Mouse (Mus musculus): ENCODE measurements around the gene Fbxw21.
"Not testable (repeated sequence)": the region's sequence is repeated elsewhere in the genome, so short reads cannot be mapped to it uniquely, and the experiment has no call there.

Gene Fbxw21

DNA sequence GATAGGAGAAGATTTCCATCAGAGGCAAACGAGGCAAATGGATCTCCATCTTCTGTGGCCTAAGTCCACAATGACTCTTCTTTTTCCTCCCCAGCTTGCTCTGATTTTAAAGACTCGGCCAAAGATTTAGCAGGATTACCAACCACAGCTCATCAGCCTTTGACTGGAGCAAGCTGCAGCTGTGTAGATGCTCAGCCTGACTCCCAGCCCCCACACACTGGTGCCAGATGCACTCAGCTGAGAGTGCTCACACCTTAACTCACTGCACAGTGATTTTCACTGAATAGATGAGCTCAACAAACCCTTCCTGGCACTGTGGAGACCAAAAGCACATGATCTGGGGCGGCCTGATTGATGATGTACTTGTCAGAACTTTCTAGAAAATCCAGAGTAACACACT, at the start of gene Fbxw21:
TSS of gene Fbxw21 (minus strand) at position 101 of the 400 bp plus-strand sequence.
- DNase-seq (ENCODE audit: low spot score) = no peak

DNA sequence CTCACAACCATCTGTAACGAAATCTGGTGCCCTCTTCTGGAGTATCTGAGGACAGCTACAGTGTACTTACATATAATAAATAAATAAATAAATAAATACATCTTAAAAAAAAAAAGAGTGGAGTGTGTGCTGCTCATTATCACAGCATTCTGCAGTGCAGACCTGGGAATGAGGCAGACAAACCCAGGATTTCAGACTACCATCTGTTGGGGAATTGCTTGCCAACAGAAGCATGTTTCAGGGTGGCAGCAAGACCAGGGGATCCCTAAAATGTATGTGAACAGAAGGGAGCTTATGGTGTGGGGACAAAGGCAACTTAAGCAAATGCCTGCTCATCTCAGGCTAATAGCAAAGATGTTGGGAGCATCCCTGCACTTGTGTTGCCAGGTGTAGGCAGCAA, 39.5 kb upstream of the Fbxw21 start:
- DNase-seq (ENCODE audit: low spot score) = not testable (repeated sequence)

DNA sequence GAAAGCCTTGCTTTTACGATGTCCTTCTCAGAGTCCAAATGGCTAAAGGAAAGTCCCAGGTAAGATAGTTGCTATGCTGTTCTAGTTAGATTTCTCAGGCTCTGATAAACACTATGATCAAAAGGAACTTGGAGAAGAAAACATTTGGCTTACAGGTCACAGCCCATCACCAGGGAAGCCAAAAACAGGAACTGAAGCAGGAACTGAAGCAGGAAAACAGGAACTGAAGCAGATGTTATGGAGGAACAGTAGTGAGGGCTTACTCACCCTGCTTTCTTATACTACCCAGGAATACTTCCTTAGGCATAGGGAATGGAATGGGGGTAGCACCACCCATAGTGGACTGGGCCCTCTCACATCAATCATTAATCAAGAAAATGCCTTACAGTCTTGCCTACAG, 38.5 kb upstream of the Fbxw21 start:
- DNase-seq (ENCODE audit: low spot score) = no peak

DNA sequence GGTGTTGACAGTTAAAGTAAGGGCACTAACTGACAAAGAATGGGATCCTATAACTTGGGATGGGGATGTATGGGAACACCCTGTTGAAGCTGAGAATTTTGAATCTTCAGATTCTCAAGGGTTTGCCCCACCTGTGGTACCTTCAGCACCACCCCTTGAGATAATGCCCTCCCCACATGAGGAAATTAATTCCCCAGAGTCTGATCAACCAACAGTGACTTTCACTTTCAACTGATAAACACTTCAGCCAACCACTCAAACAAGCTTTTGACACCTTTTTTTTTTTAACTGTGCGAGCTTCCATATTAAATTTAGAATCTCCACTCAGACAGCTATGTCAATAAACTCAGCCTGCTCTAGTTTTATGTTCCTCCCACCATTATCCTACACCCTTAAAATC, 37.5 kb upstream of the Fbxw21 start:
- no peak for DNase-seq (ENCODE audit: low spot score)

DNA sequence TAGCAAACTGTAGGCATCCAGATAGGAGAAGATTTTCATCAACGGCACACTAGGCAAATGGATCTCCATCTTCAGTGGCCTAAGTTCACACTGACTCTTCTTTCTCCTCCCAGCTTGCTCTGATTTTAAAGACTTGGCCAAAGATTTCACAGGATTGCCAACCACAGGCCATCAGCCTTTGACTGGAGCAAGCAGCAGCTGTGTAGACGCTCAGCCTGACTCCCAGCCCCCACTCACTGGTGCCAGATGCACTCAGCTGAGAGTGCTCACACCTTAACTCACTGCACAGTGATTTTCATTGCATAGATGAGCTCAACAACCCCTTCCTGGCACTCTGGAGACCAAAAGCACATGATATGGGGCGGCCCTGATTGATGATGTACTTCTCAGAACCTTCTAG, 34.0 kb upstream of the Fbxw21 start, which contains the start of gene Fbxw13:
TSS of gene Fbxw13 (minus strand) at position 101 of the 400 bp plus-strand sequence.
- DNase-seq (ENCODE audit: low spot score) = not testable (repeated sequence)

DNA sequence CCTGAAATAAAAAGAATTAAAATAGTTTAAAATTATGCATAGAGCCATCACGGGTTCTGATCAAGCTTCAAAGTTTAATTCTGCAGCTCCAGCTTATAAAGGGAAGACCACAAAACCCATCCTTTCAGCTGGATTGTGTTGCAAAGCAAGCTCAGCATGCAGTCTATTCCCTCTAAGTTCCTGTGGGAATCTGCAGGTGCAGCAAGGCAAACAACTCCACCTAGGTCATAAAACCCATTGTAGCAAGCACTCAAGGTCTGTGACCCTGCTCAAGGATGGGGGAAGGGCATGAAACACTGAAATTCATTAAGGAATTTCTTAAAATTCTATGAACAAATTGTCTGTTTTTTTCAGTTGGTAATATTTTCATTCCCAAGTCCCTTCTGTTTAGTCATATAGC, 15.4 kb upstream of the Fbxw21 start:
- DNase-seq (ENCODE audit: low spot score) = no peak

DNA sequence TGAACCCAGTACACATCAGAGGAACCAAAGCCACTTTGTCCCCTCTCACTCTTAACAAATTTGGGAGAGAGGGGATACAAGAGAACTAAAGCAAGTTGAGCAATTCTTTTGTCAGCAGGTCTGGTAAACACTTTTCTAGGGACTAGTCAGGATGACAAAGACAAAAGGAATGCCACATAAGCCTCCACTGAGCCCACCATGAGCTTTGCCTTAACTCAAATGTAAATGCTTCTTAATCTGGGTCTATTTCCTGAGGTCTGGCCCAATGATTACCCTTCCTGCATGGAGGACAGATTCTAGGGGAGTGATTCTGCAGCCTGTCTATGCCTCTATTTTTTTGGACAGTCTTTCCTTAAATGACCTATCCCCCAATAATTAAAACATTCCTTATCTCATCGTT, 14.5 kb upstream of the Fbxw21 start:
- no peak for DNase-seq (ENCODE audit: low spot score)

DNA sequence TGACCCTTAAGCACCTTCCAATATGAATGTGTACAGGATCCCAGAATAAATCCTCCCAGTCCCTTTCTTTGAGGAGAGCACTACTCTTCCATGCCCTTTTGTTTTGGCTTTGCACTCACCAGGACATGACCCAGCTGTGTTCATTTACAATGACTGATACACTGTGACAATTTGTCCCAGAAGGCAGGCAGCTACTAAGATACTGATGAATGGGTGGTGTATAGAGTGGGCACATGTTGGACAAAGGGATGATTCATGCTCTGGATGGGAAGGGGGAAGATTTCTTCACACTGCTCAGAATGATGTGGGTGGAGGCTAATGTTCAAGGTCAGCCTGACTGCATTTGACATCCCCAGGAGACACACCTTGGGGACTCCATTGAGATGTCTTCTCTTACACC, 5.5 kb upstream of the Fbxw21 start:
- DNase-seq (ENCODE audit: low spot score) = no peak

DNA sequence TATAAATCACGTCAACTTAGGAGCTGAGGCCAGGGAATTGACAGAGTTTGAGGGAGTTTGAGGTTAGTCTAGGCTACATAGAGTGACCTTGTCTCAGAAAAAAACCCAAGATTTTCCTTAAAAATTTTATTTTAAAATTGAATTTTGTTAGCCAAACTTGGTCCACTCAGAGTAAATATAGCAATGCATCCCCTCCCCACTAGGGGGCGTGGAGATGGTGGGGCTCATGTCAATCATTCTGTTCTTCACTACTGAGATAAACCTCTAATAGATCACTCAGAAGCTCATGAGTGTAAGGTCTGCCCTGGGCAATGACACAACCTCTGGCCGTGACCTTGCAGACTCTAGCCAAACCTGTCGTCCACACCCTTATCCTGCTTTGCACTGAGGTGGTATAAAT, 21.4 kb downstream of the Fbxw21 start:
- not testable (repeated sequence) for DNase-seq (ENCODE audit: low spot score)

DNA sequence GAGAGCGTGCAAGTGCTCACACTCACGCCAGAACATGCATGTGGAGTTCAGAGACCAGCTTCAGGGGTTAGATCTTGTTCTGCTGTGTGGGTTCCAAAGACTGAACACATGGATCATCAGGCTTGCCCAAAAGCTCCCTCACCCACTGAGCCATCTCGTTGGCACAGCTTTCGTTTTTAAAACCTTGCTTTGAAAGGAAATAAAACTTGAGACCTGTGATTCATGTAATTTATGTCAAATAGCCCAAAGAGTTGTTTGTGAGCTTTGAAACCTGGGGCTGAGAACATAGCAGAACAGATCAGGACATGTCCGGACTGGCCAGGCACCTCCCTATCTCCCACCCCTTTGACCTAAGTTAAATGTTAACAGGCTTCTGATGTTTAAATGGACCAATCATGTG, 31.8 kb downstream of the Fbxw21 start:
- no peak for DNase-seq (ENCODE audit: low spot score)

DNA sequence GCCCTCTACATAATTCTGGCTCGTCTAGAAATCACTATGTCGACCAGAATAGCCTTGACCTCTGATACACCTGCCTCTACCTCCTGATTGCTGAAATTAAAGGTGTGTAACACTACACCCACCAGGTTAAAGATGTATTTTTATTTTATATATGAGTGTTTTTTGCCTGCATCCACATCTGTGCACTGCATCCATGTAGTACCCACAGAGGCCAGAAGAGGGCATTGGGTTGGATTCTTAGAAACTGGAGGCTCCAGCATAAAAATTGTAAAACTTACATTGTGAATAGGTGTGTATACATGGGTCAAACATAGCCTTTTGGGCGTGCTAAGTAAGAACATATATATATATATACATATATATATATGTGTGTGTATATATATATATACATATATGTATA, 33.6 kb downstream of the Fbxw21 start:
- no peak for DNase-seq (ENCODE audit: low spot score)

DNA sequence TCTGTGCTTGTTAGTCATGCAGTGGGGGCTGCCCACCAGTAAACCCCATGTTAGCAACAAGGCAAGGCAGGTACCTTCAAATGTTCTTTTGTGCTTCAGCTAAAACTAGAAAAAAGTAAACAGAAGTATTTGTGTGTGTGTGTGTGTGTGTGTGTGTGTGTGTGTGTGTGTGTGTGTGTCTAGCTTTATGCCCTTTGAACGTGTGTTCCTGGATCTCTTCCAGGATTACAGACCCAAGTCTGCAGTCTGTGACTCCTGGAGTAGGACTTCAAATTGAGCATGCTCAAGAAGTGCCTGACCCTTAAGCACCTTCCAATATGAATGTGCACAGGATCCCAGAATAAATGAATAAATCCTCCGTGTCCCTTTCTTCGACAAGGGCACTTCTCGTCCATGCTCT, 34.8 kb downstream of the Fbxw21 start:
- DNase-seq (ENCODE audit: low spot score) = no peak

DNA sequence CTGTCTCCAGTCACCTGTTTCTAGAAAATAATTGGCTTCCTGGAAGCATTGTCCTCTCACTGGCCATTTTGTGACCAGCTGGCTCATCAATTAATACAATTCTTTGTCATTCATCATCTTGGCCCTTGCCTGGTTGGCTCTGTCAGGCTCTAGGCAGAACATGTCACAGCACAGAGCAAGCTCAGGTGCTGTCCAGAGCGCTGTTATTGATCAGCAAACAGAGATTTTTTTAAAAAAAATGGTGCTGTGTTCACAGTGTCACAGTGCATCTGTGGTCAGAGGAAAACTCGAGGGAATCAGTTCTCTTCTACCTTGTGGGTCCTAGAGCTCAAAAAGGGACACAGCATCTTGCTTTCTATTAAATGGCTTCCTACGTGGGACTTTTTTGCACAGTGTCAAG, 36.4 kb downstream of the Fbxw21 start:
- DNase-seq (ENCODE audit: low spot score) = no peak

DNA sequence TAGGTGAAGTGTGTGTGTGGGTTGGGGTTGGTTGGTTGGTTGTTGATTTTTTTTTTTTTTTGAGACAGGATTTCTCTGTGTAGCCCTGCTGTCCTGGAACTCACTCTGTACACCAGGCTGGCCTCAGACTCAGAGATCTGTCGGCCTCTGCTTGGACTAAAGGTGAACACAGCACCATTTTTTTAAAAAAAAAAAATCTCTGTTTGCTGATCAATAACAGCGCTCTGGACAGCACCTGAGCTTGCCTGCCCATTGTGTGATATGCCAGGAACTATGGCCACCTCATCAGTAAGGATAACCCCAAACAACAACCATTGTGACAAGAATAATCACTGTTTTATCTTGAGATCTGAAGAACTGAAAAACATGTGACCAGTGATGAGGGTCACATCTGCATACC, 36.8 kb downstream of the Fbxw21 start:
- no peak for DNase-seq (ENCODE audit: low spot score)

DNA sequence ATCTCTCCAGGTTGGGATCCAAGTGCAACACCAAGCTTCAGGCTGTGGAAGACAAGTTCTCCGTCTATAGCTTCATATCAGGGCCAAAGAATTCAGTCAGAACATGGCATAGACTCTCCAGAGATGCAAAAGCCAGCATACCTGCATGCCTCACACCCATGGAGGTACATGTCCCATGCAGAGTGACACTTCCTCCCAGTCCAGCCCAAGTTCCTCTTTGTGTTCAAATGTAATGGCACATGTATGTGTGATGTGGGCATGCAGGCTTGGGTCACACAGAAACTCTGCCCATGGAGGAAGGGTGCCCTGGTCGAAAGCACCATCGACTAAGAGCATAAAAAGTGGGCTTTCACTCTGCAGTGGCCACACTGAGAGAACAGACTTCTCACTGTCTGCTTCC, 37.7 kb downstream of the Fbxw21 start:
- no peak for DNase-seq (ENCODE audit: low spot score)

DNA sequence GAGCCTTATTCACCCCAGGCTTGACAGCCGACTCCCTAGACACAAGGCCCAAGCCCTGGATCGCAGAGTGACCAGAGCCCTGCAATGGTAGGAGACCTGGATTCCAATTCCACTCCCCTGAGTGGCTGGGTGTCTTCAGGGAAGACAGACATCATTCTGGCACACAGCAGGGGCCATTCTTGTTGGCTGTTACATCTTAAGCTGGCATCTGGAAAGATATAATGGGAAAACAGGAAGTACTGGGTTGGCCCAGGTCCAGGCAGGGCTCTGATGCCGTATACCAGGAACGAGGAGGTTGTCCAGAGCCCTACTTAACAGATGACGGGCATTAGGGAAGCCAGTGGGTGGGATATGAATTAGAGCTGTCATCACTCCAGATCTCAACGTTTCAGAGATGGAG, 38.6 kb downstream of the Fbxw21 start:
- no peak for DNase-seq (ENCODE audit: low spot score)

DNA sequence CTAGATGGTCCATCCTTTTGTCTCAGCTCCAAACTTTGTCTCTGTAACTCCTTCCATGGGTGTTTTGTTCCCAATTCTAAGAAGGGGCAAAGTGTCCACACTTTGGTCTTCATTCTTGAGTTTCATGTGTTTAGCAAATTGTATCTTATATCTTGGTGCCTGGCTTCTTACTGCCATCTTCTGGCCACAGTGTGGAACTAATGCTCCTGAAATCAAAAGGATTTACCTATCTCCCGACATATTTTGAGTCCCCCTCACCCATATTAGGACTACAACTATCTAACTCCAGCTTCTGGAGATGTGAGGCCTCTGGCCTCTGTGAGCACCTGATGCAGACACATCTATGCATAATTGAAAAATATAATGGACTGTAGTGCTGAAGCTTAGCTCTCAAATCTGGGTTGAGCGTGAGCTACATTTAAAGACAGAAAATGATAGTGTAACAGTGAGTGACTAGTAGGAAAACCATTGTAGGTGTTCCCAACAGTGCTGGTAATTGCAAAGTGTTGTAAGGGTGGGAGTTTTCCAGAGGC, 39.2 kb downstream of the Fbxw21 start:
- DNase-seq (ENCODE audit: low spot score) = no peak

DNA sequence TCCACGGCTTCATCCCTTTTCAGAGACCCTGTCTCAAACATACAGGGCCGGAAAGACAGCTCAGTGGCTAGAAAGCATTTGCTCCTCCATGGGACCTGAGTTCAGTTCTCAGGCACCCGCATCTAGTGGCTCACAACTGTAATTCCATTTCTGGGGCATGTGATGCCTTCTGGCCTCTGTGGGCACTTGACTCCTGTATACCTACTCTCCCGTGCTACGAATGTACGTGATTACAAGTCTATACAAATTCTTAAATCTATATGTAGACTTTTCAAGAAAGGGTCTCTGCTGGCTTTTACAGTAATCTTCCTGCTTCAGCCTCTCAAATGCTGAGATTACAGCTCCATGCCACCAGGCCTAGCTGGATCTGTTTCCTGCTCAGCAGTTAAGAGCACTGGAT, 40.9 kb downstream of the Fbxw21 start:
- DNase-seq (ENCODE audit: low spot score) = no peak

DNA sequence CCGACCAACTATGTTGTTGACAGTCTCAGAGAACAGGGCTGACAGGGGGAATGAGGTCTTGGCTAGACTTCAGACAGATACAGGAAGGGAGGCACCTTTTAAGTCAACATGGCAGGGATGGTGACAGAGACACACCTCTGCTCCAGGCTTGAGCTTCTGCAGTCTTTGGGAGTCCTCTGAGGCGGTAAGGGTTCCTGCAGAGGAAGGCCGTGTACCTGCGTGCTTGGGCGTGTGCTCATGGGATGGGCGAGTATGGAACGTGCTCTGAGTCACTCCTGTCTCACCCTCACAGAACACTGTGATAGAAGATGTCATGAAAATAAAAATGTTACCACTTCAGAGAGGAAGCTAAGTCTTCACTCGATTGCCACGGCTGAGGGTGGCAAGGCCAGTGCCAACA, 42.3 kb downstream of the Fbxw21 start:
- no peak for DNase-seq (ENCODE audit: low spot score)

DNA sequence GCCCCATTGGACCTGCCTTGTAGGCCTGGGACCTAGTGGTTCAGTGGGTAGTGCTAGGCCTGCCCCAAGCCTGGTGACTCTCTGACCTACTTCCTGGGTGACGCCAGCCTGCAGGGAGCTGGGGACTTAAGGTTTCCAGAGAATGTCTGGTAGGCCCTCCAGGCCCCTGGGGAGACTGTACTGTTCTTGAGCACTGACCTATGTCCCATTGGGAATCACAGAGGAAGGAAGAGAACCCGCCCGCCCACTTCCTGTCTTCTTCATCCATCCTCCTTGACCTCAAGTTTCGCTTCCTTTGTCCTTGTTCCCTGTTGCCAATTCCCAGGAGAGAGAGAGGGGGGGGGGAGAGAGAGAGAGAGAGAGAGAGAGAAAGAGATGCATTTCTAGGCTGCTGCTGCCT, 43.7 kb downstream of the Fbxw21 start:
- DNase-seq (ENCODE audit: low spot score) = no peak

DNA sequence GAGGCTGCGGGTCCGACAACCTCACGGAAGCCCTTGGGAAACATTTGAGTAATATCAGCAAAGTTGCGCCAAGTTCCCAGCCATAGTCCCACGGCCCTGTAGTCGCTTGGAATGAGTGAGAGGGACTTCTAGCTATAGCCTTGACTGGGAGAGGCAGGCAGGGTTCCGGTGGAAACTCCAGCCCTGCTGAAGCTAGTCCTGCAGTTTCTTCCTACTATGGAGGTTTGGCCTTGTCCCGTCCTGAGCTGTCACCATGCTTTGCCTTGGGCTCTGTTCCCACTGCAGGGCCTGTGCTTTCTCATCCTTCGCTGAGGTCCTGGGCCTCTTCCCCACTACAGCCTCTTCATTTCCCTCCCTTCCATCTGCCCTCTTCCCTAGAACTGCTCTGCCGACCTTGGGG, 45.6 kb downstream of the Fbxw21 start:
- DNase-seq (ENCODE audit: low spot score) = no peak

DNA sequence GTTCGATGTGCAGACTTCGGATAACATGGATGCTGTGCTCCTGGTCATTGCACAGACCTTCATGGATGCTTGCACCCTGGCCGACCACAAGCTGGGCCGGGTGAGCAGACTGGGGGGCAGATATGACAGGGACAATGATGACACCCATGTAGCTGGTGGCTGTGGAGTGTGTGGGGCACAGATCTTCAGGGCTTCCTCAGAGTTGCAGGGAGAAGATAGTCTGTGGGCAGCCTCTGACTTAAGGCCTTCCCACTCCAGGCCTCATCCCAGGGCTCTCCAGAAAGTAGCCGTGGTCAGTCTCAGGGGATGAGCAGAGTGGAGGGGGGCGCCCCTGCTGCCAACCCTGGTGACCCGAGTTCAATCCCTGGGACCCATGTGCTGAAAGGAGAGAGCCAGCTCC, 47.0 kb downstream of the Fbxw21 start:
- DNase-seq (ENCODE audit: low spot score) = no peak

DNA sequence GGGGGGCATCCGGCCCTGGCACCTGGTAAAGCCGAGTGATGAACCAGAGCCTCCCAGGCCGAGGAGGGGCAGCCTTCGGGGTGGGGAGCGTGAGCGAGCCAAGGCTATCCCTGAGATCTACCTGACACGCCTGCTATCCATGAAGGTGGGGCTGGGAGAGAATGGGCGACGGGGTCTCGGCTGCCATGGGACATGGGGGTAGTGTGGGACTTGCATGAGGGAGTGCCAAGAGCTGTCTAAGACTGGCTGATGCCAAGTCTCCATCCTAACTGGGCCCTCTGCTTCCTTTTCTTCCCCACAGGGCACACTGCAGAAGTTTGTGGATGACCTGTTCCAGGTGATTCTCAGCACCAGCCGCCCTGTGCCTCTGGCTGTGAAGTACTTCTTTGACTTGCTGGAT, 47.6 kb downstream of the Fbxw21 start:
- no peak for DNase-seq (ENCODE audit: low spot score)

DNA sequence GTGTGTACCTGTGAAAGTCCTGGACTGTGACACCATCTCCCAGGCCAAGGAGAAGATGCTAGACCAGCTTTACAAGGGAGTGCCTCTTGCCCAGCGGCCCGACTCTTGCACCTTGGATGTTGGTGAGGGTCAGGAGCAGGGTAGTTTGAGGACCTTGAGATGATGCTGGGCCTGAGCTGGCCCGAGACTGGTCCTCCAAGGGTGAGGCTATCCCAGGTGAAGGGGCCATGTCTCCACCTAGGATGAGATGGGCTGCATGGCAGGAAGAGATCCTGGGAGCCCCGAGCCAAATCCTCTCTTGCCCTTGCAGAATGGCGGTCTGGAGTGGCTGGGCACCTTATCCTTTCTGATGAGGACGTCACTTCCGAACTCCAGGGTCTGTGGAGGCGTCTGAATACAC, 48.5 kb downstream of the Fbxw21 start:
- DNase-seq (ENCODE audit: low spot score) = no peak

DNA sequence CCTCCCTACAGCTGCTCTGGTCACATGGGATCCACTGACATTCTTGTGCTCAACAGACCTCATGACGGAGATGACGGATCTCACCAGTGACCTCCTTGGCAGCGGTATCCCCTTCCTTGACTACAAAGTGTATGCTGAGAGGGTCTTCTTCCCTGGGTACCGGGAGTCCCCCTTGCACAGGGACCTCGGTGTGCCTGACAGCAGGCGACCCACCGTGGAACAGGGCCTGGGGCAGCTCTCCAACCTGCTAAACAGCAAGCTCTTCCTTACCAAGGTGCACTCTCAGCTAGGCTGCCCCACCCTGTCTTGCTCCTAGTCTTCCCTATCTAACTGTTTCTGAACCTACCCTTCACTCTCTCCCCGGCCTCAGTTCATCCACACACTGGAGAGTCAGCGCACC, 50.2 kb downstream of the Fbxw21 start:
- DNase-seq (ENCODE audit: low spot score) = no peak
